Mouse (Mus musculus) A20 (cell line): ENCODE data around the gene Itm2c.
A peak's percentile ranks its signal among the peaks of the same experiment; 100 is the strongest.

ENCODE experiments used
- DNase-seq: peaks from one replicate; pipeline ENCODE4 v3.0.0-alpha.2; 2011; ENCODE audit warnings: low read depth, low spot score

Gene Itm2c

GRCm38 (mm10) chr1:85898761-85899387, 4.8 kb downstream of the Itm2c start:
- no peak for DNase-seq

- DNase-seq, result peak; percentile 47
Measured at GRCm38 (mm10) chr1:85899388-85899761, 5.3 kb downstream of the Itm2c start.

GRCm38 (mm10) chr1:85900521-85901333, 6.6 kb downstream of the Itm2c start:
- DNase-seq, result peak; percentile 66

GRCm38 (mm10) chr1:85901516-85902107, 7.5 kb downstream of the Itm2c start:
- DNase-seq, result no peak

- DNase-seq, result no peak
Measured at GRCm38 (mm10) chr1:85902108-85902561, 8.1 kb downstream of the Itm2c start.

- no peak for DNase-seq
Measured at GRCm38 (mm10) chr1:85906892-85907291, 12.8 kb downstream of the Itm2c start.

- DNase-seq, result no peak
Measured at GRCm38 (mm10) chr1:85908754-85909590, 14.9 kb downstream of the Itm2c start.

GRCm38 (mm10) chr1:85913078-85913755, 19.1 kb downstream of the Itm2c start:
- no peak for DNase-seq

- no peak for DNase-seq
Measured at GRCm38 (mm10) chr1:85915890-85916289, 21.8 kb downstream of the Itm2c start.

GRCm38 (mm10) chr1:85916830-85917450, 22.9 kb downstream of the Itm2c start:
- no peak for DNase-seq

- no peak for DNase-seq
Measured at GRCm38 (mm10) chr1:85919621-85920020, 25.5 kb downstream of the Itm2c start.

GRCm38 (mm10) chr1:85921725-85922124, 27.6 kb downstream of the Itm2c start:
- no peak for DNase-seq

- no peak for DNase-seq
Measured at GRCm38 (mm10) chr1:85922127-85922864, 28.2 kb downstream of the Itm2c start.

- DNase-seq, result no peak
Measured at GRCm38 (mm10) chr1:85922865-85923211, 28.8 kb downstream of the Itm2c start.

GRCm38 (mm10) chr1:85925183-85925582, 31.1 kb downstream of the Itm2c start:
- no peak for DNase-seq

- DNase-seq, result no peak
Measured at GRCm38 (mm10) chr1:85928057-85928687, 34.1 kb downstream of the Itm2c start, which contains the start of gene 4933407L21Rik. Gene 4933407L21Rik (plus strand): TSS chr1:85928483.

GRCm38 (mm10) chr1:85928688-85929065, 34.6 kb downstream of the Itm2c start:
- peak; percentile 50 for DNase-seq

GRCm38 (mm10) chr1:85929406-85929805, 35.3 kb downstream of the Itm2c start:
- DNase-seq, result no peak

- no peak for DNase-seq
Measured at GRCm38 (mm10) chr1:85931170-85931569, 37.1 kb downstream of the Itm2c start.

GRCm38 (mm10) chr1:85933226-85933625, 39.1 kb downstream of the Itm2c start:
- DNase-seq, result peak; percentile 56
